Mouse (Mus musculus) testis, adult 2 months (tissue): ENCODE measurements around the gene Sdc1.

Experiments
- CTCF ChIP-seq: fragments of 200-500 bp; IDR thresholded peaks from 2 replicates; pipeline ENCODE4 v1.5.1; 2012; ENCODE audit warnings: low read depth, mild to moderate bottlenecking, inconsistent platforms, low read length, moderate library complexity; ENCODE audit not compliant: control insufficient read depth, insufficient read depth, insufficient replicate concordance
- POLR2A ChIP-seq: fragments of 200-500 bp; IDR thresholded peaks from 2 replicates; pipeline ENCODE4 v1.6.1; 2012; ENCODE audit warnings: low read depth, mild to moderate bottlenecking, inconsistent platforms, low read length, moderate library complexity; ENCODE audit not compliant: control insufficient read depth

GRCm38 (mm10) chr12:8804934-8805722, 34.0 kb downstream of the Sdc1 start:
- TF ChIP-seq CTCF: no peak
- TF ChIP-seq POLR2A: no peak
